Mouse (Mus musculus): Measurements from ENCODE around the gene Csrp3. TPM values are rescaled to one million over a fixed set of nuclear protein-coding genes. Genes with fewer than 3 reads are reported as not detected.

The Csrp3 gene
- total and polyA plus RNA-seq, 2 experiments from 2014 or later: 0.23 TPM; not detected in 1

DNA sequence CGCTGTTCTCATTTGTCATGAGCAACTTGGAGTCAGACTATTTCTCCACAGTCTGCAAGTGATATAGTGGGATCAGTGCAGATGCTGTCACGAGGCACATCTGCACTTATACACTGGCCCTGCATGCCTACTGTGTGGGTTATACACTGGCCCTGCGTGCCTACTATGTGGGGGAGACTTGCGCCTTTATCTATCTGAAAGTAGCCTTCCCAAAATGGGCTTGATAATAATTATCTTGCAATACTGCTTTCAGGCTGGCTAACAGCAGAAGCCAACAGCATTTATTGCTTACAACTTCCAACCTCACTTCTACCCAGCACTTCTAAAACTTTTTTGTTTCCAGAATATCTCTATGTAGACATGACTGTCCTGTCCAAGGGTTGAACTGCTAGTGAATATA is 14.0 kb upstream of the Csrp3 start:
- WGBS: 91% methylated on average over 4 of the region's 4 CpGs

DNA sequence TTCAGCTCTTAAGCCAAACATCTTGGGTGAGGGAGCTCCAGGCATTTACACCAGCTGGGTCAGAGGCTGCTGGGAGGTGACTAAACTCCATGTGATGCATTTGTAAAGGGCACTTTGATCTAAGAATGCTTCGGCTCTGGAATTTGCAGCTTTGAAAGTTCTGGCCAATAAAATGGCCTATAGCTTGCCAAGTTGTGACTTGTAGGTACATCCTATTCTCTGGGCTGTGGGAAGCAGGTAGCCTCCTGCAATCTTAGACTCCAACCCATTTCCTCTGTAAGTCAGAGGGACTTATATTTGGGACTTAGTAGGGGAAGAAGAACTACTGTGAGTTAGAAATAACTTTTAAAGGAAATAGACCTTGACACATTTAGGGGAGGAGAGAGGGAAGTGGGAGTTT is 13.1 kb upstream of the Csrp3 start:
- no peak for ATAC-seq (ENCODE audit: low FRiP score)
- DNase-seq (ENCODE audit: low spot score): no peak
- H3K27me3 ChIP-seq (ENCODE audit: insufficient read depth, low read length): no peaks in the 10 kb centered on the region
- no peak overlapping the region for H3K4me3 ChIP-seq (ENCODE audit: low read depth, low read length)
- no peak for TF ChIP-seq CTCF (IDR thresholded peaks at IDR 0.05)
- no peaks in the 10 kb centered on the region for H3K9me3 ChIP-seq (ENCODE audit: low read length)
- no peak overlapping the region for H3K9ac ChIP-seq (replicated peaks; ENCODE audit: low read length, poor library complexity, severe bottlenecking)
- no peaks in the 10 kb centered on the region for H3K4me1 ChIP-seq (ENCODE audit: insufficient read depth, low read length)
- no peak overlapping the region for H3K4me2 ChIP-seq (ENCODE audit: low read depth, low read length, poor library complexity, severe bottlenecking)
- H3K36me3 ChIP-seq (ENCODE audit: insufficient read depth, low read length): no peaks in the 10 kb centered on the region
- WGBS: 71% methylated on average over 1 of the region's 1 CpGs
- H3K27ac ChIP-seq (ENCODE audit: low read depth, low read length): no peak overlapping the region

More for the DNA sequence above, 14.0 kb upstream of the Csrp3 start:
- Histone ChIP-seq H3K4me1 (ENCODE audit: insufficient read depth, low read length) (no peaks in the 10 kb centered on the region), H3K9me3 (ENCODE audit: low read length) (no peaks in the 10 kb centered on the region), H3K4me2 (ENCODE audit: low read depth, low read length, poor library complexity, severe bottlenecking) (no peak overlapping the region), H3K9ac (replicated peaks; ENCODE audit: low read length, poor library complexity, severe bottlenecking) (no peak overlapping the region), H3K27ac (ENCODE audit: low read depth, low read length) (no peak overlapping the region), H3K4me3 (ENCODE audit: low read depth, low read length) (no peak overlapping the region), H3K36me3 (ENCODE audit: insufficient read depth, low read length) (no peaks in the 10 kb centered on the region), H3K27me3 (ENCODE audit: insufficient read depth, low read length) (no peaks in the 10 kb centered on the region)
- no peak for TF ChIP-seq CTCF (IDR thresholded peaks at IDR 0.05)
- ATAC-seq (ENCODE audit: low FRiP score): no peak
- DNase-seq (ENCODE audit: low spot score): no peak

DNA sequence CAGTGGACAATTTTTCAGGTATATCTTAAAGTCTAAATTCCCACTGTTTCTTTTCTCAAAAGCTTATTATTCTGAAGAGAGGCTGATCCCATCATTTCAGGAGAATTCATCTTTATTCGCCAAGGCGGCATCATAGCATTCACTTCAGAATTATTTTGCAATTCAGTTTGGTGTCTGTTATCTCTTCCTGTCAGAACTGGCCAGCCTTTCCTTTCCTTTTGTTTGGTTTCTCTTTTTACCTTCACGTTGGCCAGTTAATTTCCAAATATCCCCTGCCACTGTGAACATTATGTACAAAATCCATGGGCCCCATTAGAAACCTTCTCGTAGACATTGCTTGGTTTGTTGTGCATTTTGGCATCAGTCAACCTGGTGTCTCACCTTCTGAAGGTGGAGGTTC is 11.5 kb upstream of the Csrp3 start:
- H3K4me1 ChIP-seq (ENCODE audit: insufficient read depth, low read length): no peaks in the 10 kb centered on the region
- no peaks in the 10 kb centered on the region for H3K36me3 ChIP-seq (ENCODE audit: insufficient read depth, low read length)
- ATAC-seq (ENCODE audit: low FRiP score): no peak
- H3K4me3 ChIP-seq (ENCODE audit: low read depth, low read length): no peak overlapping the region
- DNase-seq (ENCODE audit: low spot score): no peak
- H3K27ac ChIP-seq (ENCODE audit: low read depth, low read length): no peak overlapping the region
- no peak overlapping the region for H3K9ac ChIP-seq (replicated peaks; ENCODE audit: low read length, poor library complexity, severe bottlenecking)
- no peaks in the 10 kb centered on the region for H3K27me3 ChIP-seq (ENCODE audit: insufficient read depth, low read length)
- H3K4me2 ChIP-seq (ENCODE audit: low read depth, low read length, poor library complexity, severe bottlenecking): no peak overlapping the region
- 77% methylated on average over 4 of the region's 4 CpGs for WGBS
- no peaks in the 10 kb centered on the region for H3K9me3 ChIP-seq (ENCODE audit: low read length)
- TF ChIP-seq CTCF (IDR thresholded peaks at IDR 0.05): no peak

DNA sequence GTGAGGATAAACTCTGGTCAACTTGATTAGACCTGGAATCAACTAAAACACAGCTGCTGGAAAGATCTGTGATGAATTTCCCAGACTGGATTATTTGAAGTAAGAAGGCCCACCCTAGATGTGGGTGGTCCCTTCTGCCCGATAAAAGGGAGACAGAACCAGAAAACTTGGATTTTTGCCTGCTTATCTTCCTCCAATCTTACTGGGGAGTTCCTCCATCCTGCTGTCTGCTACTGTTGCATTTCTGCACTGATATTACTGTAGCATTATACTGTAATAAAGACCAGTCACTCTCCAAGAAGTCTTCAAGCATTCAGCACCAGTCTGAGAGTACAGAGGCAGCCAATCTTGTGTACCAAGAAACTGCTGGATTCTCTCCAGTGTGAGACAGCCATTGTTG is 10.4 kb upstream of the Csrp3 start:
- no peak overlapping the region for H3K27ac ChIP-seq (ENCODE audit: low read depth, low read length)
- no peaks in the 10 kb centered on the region for H3K4me1 ChIP-seq (ENCODE audit: insufficient read depth, low read length)
- DNase-seq (ENCODE audit: low spot score) (no peak), ATAC-seq (ENCODE audit: low FRiP score) (no peak)
- no peaks in the 10 kb centered on the region for H3K36me3 ChIP-seq (ENCODE audit: insufficient read depth, low read length)
- H3K4me2 ChIP-seq (ENCODE audit: low read depth, low read length, poor library complexity, severe bottlenecking): no peak overlapping the region
- WGBS: 69% methylated on average over 1 of the region's 1 CpGs
- no peak overlapping the region for H3K9ac ChIP-seq (replicated peaks; ENCODE audit: low read length, poor library complexity, severe bottlenecking)
- TF ChIP-seq CTCF (IDR thresholded peaks at IDR 0.05): no peak
- no peaks in the 10 kb centered on the region for H3K27me3 ChIP-seq (ENCODE audit: insufficient read depth, low read length)
- no peaks in the 10 kb centered on the region for H3K9me3 ChIP-seq (ENCODE audit: low read length)
- H3K4me3 ChIP-seq (ENCODE audit: low read depth, low read length): no peak overlapping the region

DNA sequence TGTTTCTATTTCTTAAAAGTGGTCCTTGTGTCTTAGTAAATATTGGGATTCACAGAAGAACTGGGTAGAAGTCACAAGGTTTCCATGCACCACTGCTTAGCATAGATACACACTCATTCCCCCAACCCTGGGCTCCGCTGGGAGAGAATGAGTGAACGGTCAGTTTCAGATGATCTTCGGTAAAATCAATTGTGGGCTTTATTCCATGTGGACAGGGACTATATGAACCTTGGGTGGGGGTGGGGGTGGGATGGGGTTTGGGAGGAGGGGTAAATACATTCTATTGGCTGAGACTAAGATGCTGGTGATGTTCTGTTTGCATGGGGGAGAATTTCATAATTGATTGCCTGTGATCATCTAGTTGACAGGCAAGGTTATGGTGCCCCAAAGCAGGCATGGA is 7.6 kb upstream of the Csrp3 start:
- WGBS: 95% methylated on average over 3 of the region's 3 CpGs
- H3K27ac ChIP-seq (ENCODE audit: low read depth, low read length): no peak overlapping the region
- DNase-seq (ENCODE audit: low spot score) (no peak), ATAC-seq (ENCODE audit: low FRiP score) (no peak)
- no peak overlapping the region for H3K4me2 ChIP-seq (ENCODE audit: low read depth, low read length, poor library complexity, severe bottlenecking)
- no peaks in the 10 kb centered on the region for H3K4me1 ChIP-seq (ENCODE audit: insufficient read depth, low read length)
- no peak overlapping the region for H3K4me3 ChIP-seq (ENCODE audit: low read depth, low read length)
- no peaks in the 10 kb centered on the region for H3K9me3 ChIP-seq (ENCODE audit: low read length)
- H3K9ac ChIP-seq (replicated peaks; ENCODE audit: low read length, poor library complexity, severe bottlenecking): no peak overlapping the region
- no peaks in the 10 kb centered on the region for H3K36me3 ChIP-seq (ENCODE audit: insufficient read depth, low read length)
- TF ChIP-seq CTCF (IDR thresholded peaks at IDR 0.05): no peak
- H3K27me3 ChIP-seq (ENCODE audit: insufficient read depth, low read length): no peaks in the 10 kb centered on the region

DNA sequence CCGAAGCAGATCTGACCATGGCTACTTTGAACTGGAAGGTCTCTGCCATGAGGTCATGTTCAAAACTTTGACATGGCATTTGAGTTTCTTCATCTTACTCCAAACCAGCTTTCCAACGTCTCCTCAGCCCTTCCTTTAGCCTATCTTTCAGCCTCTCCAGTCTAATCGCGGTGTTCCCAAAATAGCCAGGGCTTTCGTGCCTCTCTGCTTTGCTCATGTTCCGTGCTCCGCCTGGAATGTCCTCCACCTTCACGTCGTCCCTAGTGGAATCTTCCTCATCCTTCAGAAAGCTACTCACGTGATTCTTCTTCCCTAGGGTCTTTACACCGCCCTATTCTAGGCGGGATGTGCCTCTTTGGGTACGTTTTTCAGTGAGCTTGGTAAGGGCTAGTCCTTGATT is 5.7 kb upstream of the Csrp3 start:
- H3K9ac ChIP-seq (replicated peaks; ENCODE audit: low read length, poor library complexity, severe bottlenecking): no peak overlapping the region
- no peak for TF ChIP-seq CTCF (IDR thresholded peaks at IDR 0.05)
- no peak overlapping the region for H3K4me2 ChIP-seq (ENCODE audit: low read depth, low read length, poor library complexity, severe bottlenecking)
- 89% methylated on average over 13 of the region's 13 CpGs for WGBS
- DNase-seq (ENCODE audit: low spot score) (no peak), ATAC-seq (ENCODE audit: low FRiP score) (no peak)
- no peaks in the 10 kb centered on the region for H3K4me1 ChIP-seq (ENCODE audit: insufficient read depth, low read length)
- H3K9me3 ChIP-seq (ENCODE audit: low read length): no peaks in the 10 kb centered on the region
- H3K27me3 ChIP-seq (ENCODE audit: insufficient read depth, low read length): no peaks in the 10 kb centered on the region
- no peak overlapping the region for H3K27ac ChIP-seq (ENCODE audit: low read depth, low read length)
- no peak overlapping the region for H3K4me3 ChIP-seq (ENCODE audit: low read depth, low read length)
- no peaks in the 10 kb centered on the region for H3K36me3 ChIP-seq (ENCODE audit: insufficient read depth, low read length)
